Mouse (Mus musculus): ENCODE data around the gene Fbln7. TPM values are rescaled to one million over a fixed set of nuclear protein-coding genes. Genes with fewer than 3 reads are reported as not detected.

Fbln7 gene
- polyA plus RNA-seq, 1 experiment from 2014 or later = 4.0 TPM

GRCm38 (mm10) chr2:128943538-128944528 lies 81.1 kb downstream of the Fbln7 start, which contains the start of gene Zc3h8:
Gene Zc3h8 (minus strand): TSS chr2:128944077.
- TF ChIP-seq CTCF (IDR thresholded peaks at IDR 0.05; ENCODE audit: low read depth) = no peak
- Histone ChIP-seq H3K4me3 (ENCODE audit: low read depth, low read length) (peak within 1 kb of the TSS; percentile 80), H3K9ac (ENCODE audit: low read depth, low read length) (peak within 1 kb of the TSS; percentile 65), H3K27ac (ENCODE audit: low read depth, low read length) (peak within 1 kb of the TSS; percentile 78), H3K27me3 (replicated peaks; ENCODE audit: control insufficient read depth, insufficient read depth, low read length) (no peaks in the 10 kb centered on the region), H3K4me1 (replicated peaks; ENCODE audit: control insufficient read depth, insufficient read depth, low read length) (no peaks in the 10 kb centered on the region), H3K36me3 (ENCODE audit: control insufficient read depth, insufficient read depth) (0 out of 2 replicates have a peak, but pooled peaks cover 8% of the 10 kb centered on the region), H3K9me3 (ENCODE audit: control insufficient read depth) (no peaks in the 10 kb centered on the region), H3K4me2 (replicated peaks; ENCODE audit: low read depth) (peak within 1 kb of the TSS; percentile 94)
- ATAC-seq = peak; percentile 96
- under 1% methylated on average over 65 of the region's 65 CpGs for WGBS

Small RNA genes within 50 kb of the gene (microRNA-seq; reads per million reads assigned to microRNA genes)
- gene Gm22859 = not detected

Other genes starting within 250 kb of the Fbln7 start
- gene Anapc1, start 175.6 kb upstream of the Fbln7 start, polyA plus RNA-seq (2015; fragmentation: Nextera tagmentation; extraction: Ambion mirVana) = 14.0 and 15.6 TPM in 2 replicates
- gene Mertk, start 164.0 kb upstream of the Fbln7 start, polyA plus RNA-seq (2015; fragmentation: Nextera tagmentation; extraction: Ambion mirVana) = 16.2 and 16.8 TPM in 2 replicates
- gene Tmem87b, start 44.9 kb upstream of the Fbln7 start, polyA plus RNA-seq (2015; fragmentation: Nextera tagmentation; extraction: Ambion mirVana) = 108 and 112 TPM in 2 replicates
- gene Zc3h8, start 81.1 kb downstream of the Fbln7 start, polyA plus RNA-seq (2015; fragmentation: Nextera tagmentation; extraction: Ambion mirVana) = 4.6 and 4.8 TPM in 2 replicates
- 2.3 and 2.6 TPM in 2 replicates for gene Zc3h6, start 104.4 kb downstream of the Fbln7 start, polyA plus RNA-seq (2015; fragmentation: Nextera tagmentation; extraction: Ambion mirVana)
- 10.6 TPM in 2 replicates for gene Gm10762, start 104.7 kb downstream of the Fbln7 start, polyA plus RNA-seq (2015; fragmentation: Nextera tagmentation; extraction: Ambion mirVana)
- gene Vinac1, start 185.2 kb downstream of the Fbln7 start, polyA plus RNA-seq (2015; fragmentation: Nextera tagmentation; extraction: Ambion mirVana) = not detected in 2 replicates
- 3.4 and 3.5 TPM in 2 replicates for gene Ttl, start 203.0 kb downstream of the Fbln7 start, polyA plus RNA-seq (2015; fragmentation: Nextera tagmentation; extraction: Ambion mirVana)
- gene Polr1b, start 238.0 kb downstream of the Fbln7 start, polyA plus RNA-seq (2015; fragmentation: Nextera tagmentation; extraction: Ambion mirVana) = 5.3 and 6.0 TPM in 2 replicates

All from intestine, postnatal 0 days (tissue).